Mouse (Mus musculus): ENCODE data around the gene Fer1l5.
A peak's percentile ranks its signal among the peaks of the same experiment; 100 is the strongest.

The Fer1l5 gene

DNA sequence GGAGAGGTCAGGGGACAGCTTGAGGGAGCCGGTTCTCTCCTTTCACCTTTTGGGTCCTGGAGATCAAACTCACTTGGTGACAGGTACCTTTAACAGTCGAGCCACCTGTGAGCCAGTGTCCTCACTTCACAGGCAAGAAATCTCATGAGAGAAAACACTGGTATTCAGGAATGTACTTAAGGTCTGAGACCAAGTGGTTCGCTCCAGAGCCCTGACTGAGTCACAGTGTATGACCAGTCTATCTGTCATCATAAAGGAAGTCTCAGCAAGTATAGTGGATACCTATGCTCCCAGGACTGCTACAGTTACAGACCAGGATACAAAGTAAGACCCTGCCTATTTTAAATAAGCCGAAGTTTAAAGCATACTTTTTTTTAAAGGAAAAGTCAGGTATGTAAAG is 60.9 kb downstream of the Fer1l5 start:
- no peak for DNase-seq (ENCODE audit: low spot score)

DNA sequence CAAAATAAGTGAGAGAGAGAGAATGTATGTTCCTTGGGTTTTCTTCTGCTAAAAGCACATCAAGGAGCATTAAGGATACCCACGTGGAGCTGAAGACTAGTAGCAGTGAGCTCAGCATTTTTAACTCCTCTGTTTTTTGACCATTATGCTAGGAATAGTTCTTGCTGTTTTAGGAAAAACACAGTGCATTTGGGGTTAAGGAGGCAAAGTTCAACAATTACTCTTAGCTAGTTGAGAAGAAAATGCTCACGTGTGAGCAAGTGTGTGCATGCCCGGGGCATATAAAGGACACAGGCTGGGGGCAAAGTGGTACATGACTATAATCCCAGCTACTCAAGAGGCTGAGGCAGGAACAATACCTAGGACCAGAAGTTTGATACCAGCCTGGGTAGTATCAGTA is 61.5 kb downstream of the Fer1l5 start:
- DNase-seq (ENCODE audit: low spot score), result no peak

DNA sequence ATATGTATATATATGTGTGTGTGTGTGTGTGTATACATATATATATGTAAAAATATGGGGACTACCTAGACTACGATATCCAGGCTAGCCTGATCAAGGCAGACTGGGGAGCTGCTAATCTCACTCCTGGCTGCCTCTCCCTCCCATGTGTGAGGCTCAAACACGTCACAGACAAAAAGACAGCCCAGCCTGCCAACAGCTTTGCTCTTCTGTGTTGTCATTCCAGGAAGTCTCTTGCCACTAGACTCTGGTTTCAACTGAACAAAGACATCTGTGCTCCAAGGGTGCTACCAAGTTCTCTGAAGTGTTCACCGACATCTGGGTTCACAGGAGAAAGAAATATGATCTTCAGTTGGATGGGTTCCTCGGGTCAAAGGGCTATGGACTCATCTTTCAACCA is 63.0 kb downstream of the Fer1l5 start:
- no peak for DNase-seq (ENCODE audit: low spot score)

DNA sequence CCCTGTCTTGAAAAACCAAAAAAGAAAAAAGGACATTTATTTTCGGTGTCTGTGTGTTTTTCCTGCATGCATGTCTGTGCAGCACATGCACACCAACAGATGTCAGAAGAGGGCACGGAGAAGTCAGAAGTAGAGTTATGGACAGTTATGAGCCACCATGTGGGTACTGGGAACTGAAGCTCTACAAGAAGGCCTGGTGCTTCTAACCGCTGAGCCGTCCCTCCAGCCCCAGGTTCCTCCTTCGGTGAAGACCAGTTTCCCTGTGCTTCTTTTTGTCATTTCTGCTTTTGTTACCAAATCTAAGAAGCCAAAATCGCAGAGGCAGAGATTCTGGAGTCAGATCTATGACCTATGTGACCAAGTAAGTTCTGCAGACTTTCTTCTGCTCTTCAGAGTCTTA is 64.4 kb downstream of the Fer1l5 start:
- DNase-seq (ENCODE audit: low spot score), result no peak

DNA sequence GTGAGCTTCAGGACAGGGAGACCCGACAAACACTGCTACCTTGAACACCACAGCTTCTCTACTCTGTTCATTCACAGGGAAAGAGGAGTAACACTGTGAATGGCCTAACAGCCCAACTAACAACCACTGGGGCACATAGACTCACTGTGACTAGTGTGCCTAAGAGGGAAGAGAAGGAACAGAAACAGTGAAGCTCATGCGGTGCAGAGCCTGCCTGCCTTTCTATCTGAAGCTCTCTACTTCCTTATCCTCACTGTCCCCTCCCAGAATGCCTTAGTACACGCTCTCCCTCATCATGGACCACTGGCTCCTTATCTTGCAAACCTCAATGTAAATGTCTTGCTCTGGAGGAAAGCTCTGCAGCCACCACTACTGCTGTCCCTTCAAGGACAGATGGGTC is 65.1 kb downstream of the Fer1l5 start:
- DNase-seq (ENCODE audit: low spot score), result no peak

DNA sequence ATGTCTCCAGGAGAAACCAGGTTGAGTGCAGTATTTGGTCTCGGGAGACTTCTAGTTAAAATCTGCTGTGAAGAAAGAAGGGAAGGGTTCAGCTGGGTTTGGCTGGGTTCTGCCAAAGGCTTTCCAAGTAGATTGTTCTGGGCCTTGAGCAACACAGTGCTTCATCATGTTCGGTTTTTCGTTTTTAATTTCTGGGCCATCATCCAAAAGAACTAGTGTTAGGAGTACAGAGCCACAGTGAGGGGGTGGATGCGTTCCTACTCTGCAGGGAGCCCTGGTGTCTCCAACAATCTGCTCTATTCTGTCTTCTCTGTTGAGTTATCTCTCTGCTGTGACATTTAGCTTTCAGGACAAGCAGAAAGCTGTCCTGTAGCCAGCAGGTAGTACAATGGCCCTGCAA is 69.0 kb downstream of the Fer1l5 start:
- peak; percentile 35 for DNase-seq (ENCODE audit: low spot score)

DNA sequence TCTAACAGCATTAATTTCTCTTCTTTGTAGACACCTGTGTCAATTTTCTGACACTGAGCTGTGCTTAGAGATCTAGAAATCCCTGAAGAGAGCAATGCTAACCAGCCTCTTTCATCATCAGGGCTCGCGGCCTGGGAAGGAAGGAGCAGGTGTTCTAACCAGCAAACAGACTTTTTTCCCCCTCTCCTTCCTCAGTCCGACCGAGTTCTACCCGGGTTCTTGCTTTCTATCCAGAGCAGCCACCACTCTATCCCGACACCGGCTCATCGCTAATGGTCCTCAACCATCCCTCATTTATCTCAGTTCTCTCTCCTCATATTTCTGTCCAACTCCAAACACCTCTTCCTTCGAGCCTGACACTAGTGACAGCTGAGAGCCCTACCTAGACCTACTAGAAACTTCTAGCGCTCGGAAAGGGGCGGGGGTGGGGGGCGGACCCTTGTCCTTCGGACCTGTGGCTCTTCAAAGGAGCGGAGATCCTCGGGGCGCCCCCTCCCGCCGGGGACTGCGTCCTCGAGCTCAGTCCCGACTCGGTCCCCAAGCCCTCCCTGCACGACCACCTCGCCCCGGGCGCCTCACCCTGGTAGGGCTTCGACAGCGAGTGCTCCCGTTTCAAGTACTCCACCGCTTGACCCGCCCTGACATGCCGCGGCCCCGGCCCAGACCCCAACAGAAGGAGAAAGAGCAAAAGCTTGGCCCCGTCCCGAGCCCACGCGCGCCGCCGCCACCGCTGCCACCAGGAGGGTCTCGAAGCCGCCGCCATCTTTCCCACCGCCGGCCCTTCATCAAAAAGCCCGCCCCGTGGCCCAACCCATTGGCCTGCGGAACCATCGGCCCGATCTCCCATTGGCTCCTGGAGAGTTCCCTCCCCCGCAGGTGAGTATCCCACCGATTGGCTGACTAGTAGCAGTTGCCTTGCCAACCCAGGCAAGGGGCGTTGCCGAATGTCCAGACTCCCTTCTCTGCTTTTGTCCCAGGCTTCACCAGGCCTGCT is 72.7 kb downstream of the Fer1l5 start, which contains the start of gene Lman2l:
Gene Lman2l (minus strand): TSS at position 801 of the 994 bp plus-strand sequence.
- peak; percentile 98 for DNase-seq (ENCODE audit: low spot score)

DNA sequence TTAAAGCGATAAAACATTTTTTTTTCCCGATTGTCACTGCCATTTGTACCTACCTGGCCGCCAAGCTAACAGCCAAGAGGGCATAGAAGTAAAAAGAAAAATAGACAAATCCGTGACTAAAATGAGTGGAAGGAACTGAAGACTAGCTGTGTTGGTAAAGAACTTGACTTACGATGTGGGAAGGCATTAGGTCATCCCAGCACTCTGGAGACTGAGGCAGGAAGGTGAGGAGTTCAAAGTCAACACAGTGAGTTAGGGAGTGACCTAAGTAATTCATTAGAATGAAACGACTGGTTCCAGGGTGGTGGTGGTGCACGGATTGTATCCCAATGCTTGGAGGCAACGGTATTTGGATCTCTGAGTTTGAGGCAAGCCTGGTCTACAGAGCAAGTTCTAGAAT is 73.4 kb downstream of the Fer1l5 start:
- no peak for DNase-seq (ENCODE audit: low spot score)

DNA sequence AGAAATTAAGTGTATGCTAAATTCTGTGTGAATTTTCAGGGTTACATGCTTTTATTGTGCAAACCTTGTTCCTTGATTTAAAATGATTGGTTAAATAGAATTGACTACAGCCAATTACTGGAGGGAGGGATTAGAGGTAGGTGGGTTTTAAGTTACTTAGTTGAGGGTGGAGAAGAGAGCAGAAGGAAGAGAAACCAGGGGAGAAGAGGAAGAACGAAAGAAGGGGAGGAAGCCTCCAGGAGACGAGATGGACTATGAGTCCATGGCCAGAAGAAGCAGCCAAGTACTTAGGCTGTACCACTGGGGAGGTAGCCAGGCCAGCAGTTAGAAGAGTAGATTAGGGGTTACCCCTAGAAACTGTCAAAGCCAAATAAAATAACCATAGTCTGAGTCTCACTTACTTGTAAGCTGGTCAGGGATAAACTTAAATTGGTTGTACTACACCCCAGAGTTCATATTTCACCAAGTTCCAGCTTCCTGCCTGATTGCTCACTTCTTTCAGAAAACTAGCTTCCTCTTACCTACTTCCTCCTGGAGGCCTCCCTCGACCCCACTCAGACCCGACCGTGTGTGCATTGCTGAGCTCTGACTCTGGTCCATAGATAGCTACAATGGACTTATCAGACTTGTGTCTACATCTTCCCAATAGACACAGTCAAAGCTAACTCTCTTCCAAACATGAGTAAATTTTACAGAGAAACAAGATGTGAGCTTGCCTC is 74.2 kb downstream of the Fer1l5 start:
- no peak for DNase-seq (ENCODE audit: low spot score)

DNA sequence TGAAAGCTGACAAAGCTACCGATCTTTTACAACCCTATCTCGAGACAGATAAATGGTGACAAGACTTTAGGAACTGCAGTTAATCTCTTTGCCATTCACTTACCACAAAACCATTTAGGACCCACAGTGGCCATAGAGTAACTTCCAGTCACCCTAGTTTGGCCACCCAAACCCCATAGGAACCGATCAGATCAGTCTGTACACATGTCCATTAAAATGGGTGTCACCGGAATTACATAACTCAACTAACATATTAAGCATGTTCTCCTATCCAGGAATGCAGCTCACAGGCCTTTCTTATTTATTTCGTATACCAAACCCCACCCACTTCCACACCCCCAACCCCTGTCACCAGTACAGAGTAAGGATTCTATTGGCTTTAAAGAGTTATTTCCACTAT is 74.8 kb downstream of the Fer1l5 start:
- no peak for DNase-seq (ENCODE audit: low spot score)

DNA sequence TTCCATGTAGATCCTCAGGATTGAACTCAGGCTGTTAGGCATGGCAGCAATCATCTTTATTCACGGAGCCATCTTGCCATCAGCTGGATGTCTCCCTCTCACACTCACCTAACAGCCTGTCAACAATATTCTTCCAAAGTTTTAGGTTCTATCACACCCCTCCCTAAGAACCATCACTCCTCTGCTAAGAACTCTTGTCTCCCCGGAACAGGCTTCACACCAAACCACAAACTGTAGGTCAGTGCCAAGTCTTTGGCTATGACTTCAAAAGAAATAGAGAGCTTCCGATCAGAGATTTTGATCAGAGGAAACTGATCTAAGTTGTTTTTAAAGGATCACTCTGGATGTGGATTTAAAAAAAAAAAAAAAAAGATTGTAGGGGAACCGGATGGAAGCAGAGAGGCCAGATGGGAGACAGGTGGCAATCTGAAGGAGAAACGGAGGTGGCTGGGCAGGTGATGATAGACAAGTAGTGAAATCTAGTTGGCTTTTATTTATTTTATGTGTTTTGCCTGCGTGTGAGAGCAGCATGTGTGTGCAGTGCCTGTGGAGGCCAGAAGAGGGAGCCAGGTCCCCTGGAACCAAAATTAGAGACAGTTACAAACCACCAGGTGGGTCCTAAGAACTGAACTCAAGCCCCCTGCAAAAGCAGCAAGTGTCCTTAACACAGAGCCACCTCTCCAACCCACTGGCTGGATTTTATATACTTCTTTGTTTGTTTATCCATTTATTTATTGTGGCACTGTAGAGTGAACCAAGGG is 82.1 kb downstream of the Fer1l5 start:
- no peak for DNase-seq (ENCODE audit: low spot score)

DNA sequence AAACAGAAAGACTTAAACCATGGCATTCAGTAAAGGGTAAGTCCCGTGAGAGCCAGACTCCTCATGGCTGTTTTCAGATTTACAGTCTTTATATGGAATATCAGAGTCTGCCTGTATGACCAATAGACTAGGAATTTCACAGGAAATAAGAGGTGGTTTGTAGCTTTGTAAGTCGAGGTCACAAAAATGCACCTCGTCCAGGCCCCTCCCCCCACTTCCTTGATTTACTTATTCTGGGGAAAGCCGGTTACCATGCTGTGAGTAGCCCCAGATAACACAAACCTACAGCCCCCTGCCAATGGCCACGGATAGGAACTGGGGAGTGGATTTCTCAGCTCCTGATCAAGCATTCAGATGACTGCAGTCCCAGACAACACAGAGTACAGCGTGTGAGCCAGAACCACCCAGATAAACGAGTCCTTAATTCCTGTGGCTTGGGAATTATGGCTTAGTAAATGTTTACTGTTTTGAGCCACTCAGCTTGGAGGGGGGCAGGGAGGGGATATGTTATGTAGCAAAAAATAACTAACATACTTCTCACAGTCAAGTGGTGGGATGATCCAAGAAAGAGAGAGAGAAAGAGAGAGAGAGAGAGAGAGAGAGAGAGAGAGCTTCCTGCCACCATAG is 85.4 kb downstream of the Fer1l5 start:
- no peak for DNase-seq (ENCODE audit: low spot score)

DNA sequence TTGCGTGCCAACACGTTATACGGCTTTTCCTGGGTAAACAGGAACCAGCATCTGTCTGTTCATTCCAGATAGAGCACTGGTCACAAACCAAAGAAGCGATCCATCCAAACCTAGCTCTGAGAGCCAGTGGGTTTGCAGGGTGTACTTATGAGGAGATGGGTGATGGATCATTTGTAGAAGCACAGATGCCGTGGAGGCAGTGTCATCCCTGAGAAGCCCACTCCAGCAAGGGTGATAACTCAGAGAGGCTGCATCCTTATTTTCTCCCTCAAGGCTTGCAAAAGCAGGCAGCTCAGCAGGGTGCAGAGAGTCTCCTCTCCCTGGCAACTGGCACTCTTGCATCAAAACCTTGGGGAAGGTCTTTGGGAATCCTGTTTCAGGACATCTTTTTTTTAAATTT is 86.1 kb downstream of the Fer1l5 start:
- no peak for DNase-seq (ENCODE audit: low spot score)

DNA sequence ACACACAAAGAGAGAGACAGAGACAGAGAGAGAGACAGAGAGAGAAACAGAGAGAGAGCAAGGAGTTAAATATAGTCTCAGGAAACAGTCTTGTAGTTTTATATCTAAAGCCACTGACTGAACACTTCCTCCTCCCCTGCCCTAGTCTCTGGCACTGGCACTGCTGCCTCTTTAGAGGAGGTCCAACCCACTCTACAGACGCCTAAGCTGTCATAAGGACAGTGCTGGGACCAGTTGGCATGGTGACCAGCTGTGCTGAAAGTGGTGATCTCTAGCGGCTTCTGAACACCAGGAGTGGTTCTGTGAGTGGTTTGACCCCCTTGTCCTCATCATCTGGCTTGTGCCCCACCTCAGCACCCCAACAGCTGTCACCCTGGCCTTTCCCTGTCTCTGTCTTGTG is 89.7 kb downstream of the Fer1l5 start:
- DNase-seq (ENCODE audit: low spot score), result no peak

DNA sequence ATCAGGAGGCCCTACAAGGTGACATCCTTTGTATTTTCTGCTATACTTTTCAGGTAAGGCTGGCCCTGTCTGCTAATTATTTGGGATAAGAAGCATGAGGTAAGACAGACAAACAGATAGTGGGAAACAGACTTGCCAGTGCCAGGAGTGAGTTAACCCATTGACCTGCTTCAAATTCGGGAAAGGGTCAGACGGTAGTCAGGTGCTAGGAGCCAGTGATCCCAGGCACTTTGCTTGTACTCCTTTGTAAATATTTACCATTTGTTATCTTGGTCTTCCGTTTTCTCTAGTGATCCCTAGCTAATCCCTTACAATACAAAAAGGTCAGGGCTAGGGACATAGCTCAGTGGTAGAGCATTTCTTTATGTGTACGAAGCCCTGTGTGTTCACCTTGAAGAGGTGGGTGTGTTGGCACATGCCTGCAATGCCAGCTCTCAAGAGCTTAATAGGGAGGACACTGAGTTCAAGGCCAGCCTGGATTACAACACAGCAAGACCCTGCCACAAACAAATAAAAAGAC is 93.6 kb downstream of the Fer1l5 start:
- DNase-seq (ENCODE audit: low spot score), result no peak

DNA sequence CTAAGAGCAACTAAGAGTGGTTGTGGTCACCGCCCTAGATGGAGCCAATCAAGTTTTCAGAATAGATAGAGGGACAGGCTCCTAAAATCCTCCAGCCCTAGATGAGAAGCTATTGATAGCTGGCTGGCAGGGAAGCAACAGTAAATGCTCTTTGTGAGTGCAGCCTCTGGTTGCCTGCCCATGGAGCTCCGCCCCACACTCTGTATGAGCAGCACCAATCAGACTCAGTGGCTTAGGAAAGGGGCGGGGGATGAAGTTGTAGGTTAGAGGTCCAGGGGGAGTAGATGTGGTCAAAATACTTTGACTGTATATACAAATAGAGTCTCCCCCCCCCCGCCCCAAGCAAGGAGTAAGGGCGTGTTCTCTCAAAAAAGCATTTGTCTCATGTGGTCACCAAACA is 95.4 kb downstream of the Fer1l5 start:
- no peak for DNase-seq (ENCODE audit: low spot score)

DNA sequence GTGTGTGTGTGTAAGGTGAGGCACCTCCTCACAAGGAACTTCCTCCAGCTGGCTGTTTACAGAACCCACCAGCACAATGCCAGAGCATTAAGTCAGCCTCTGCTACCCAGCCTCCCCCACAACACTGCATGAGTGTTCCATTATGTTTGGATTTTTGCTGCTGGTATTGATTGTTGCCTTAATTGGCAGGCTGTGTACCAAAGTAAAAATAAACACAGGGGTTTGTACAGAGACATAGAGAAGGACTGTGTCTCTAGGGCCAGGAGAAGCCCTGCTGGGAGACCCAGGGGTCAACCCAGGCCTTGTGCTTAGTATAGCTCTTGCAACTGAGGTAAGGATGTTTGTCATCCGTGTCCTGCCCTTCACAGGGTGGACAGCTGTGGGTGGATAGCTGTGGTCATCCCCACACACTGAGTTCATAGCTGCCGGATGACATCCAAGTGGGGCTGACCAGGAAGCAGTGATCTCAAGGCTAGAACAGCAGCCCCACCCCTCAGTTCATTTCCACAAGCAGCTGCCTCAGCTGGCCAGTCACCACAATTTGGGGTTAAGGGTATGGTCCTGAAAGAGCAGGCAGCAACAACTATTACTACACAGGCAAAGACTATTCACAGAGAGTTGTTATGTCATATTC is 97.8 kb downstream of the Fer1l5 start:
- no peak for DNase-seq (ENCODE audit: low spot score)

DNA sequence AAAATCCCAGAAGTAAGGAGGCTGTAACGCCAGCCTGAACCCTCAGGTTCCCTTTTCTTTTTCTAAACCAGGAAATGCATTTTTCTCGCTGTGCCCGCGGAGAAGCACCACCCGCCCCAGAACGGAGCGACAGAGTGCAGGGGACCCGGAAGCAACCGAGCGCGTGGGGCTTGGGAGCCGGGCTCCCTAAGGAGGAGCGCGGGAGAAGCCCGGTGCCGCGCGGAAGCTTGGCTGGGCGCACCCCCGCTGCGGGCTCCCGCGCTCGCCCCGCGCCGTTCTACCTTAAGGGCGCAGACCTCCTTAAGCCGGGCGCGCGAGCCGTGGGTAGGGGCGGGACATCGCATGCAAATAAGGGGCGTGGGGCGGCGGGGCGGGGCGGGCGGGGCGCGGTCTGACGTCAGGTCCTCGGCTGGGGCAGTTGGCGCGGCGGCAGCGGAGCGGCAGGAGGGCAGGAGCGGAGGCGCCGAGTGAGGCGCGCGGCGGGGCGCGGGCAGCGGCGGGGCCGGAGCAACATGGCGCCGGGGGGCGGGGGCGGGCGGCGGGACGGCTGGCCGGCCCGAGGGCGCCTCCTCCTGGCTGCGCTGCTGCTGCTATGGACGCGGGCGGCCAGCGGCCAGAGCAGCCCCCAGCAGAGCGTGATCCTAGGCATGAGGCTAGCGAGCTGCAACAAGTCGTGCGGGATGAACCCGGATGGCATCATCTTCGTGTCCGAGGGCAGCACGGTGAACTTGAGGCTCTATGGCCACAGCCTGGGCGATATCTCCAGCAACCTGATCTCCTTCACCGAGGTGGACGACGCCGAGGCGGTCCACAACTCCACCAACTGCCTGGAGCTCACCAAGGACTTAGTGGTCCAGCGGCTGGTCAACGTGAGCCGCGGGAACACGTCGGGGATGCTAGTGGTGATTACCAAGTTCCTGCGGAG is 99.4 kb downstream of the Fer1l5 start, which contains the start of gene Cnnm4:
Gene Cnnm4 (plus strand): TSS at position 440 of the 925 bp plus-strand sequence.
- peak; percentile 88 for DNase-seq (ENCODE audit: low spot score)
